21 mouse cellular contexts compared by ENCODE assay signal in the genomic region with DNA sequence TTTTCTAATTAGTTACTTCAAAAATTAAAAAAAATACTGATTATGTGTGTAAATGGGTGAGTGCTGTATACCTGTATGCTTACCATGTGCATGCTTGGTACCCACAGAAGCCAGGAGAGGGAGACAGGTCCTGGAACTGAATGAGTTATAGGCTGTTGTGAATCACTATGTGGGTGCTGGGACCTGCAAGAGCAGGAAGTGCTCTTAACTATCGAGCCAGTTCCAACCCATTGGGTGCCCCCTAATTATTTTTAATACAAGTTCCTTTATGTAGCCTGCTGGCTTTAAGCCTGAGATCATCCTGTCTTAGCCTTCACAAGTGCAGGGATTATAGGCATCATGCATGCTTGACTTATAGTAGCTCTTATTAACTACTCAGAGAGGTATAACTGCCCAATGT. TPM values are rescaled to one million over a fixed set of nuclear protein-coding genes. Genes with fewer than 3 reads are reported as not detected.
"Had no signal": no experiment of that assay in that cellular context is flagged by ENCODE, and none has a peak within 500 bp of the region (broad histone marks: within the 10 kb centered on the region; RNA-seq: fewer than 3 reads in every experiment).

No protein-coding gene starts in this region.

- ATAC-seq: liver, postnatal 0 days; lung, postnatal 0 days; midbrain, embryonic 16.5 days had no signal

- H3K36me3 ChIP-seq: liver, embryonic 15.5 days; lung, embryonic 15.5 days; midbrain, embryonic 12.5 days; neural tube, embryonic 12.5 days; stomach, embryonic 15.5 days had no signal

- H3K27me3 ChIP-seq: liver, embryonic 15.5 days; lung, embryonic 15.5 days; midbrain, embryonic 12.5 days; neural tube, embryonic 12.5 days; stomach, embryonic 15.5 days had no signal

- H3K4me1 ChIP-seq: neural tube, embryonic 12.5 days; stomach, embryonic 15.5 days had no signal

- H3K27ac ChIP-seq: liver, embryonic 15.5 days; lung, embryonic 15.5 days; macrophage; midbrain, embryonic 12.5 days; neural tube, embryonic 12.5 days; stomach, embryonic 15.5 days; stomach, postnatal 0 days had no signal

- H3K4me2 ChIP-seq: liver, embryonic 15.5 days; lung, embryonic 15.5 days; midbrain, embryonic 12.5 days; neural tube, embryonic 12.5 days; stomach, embryonic 15.5 days had no signal

- DNase-seq: liver, postnatal 0 days; lung, adult 2 months; lung, postnatal 14 days; lung, postnatal 36 days; midbrain, embryonic 14.5 days; right cerebral cortex, postnatal 14 days; thymus, adult 2 months; thymus, postnatal 25 days; thymus, postnatal 4 days had no signal

- H3K4me3 ChIP-seq: liver, embryonic 15.5 days; lung, embryonic 15.5 days; megakaryocyte, embryonic 14.5 days; midbrain, embryonic 12.5 days; neural tube, embryonic 12.5 days; stomach, embryonic 15.5 days had no signal

- H3K9me3 ChIP-seq: liver, embryonic 15.5 days; lung, embryonic 15.5 days; megakaryocyte, embryonic 14.5 days; midbrain, embryonic 12.5 days; neural tube, embryonic 12.5 days; stomach, embryonic 15.5 days had no signal

- H3K9ac ChIP-seq: liver, embryonic 15.5 days; liver, postnatal 0 days; lung, embryonic 15.5 days; midbrain, embryonic 12.5 days; neural tube, embryonic 12.5 days; stomach, embryonic 15.5 days had no signal

RNA-seq across cellular contexts. Expression of gene Smo, which starts 38.9 kb away (rescaled TPM):
- total RNA-seq: monocyte, adult 5-6 weeks; neutrophil, adult 5-6 weeks had no signal
